Mouse (Mus musculus): ENCODE data around the gene Usp25. TPM values are rescaled to one million over a fixed set of nuclear protein-coding genes. Genes with fewer than 3 reads are reported as not detected.

The Usp25 gene
- total RNA-seq, 1 experiment: 8.6 TPM

DNA sequence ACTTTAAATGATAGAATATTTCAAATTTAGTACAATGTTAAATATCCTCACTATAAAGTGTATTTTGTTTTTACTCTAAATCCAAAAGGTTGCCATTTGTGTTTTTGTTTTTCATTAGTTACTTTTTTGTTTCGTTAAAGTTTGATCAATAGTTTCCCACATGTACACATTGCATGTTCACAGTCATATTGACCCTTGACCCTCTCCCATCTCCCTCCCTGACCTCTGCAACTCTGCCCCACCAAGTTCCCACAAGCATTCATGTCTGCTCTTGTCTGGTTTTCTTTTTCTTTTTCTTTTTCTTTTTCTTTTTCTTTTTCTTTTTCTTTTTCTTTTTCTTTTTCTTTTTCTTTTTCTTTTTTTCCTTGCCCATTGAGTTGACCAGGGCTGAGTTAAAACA lies 97.8 kb downstream of the Usp25 start:
- Histone ChIP-seq H3K4me1 (ENCODE audit: control insufficient read depth in 2 of 2, insufficient read depth in 2 of 2, low read length in 2 of 2, poor library complexity in 1 of 2) (no peaks in the 10 kb centered on the region), H3K4me3 (ENCODE audit: insufficient read depth in 1 of 2, low read depth in 1 of 2, low read length in 2 of 2, poor library complexity in 1 of 2, severe bottlenecking in 1 of 2) (no peak overlapping the region), H3K27ac (ENCODE audit: insufficient read depth, low read depth, low read length, poor library complexity, severe bottlenecking) (no peak overlapping the region), H3K9me3 (ENCODE audit: control insufficient read depth, insufficient read depth, low read depth, low read length) (no peaks in the 10 kb centered on the region), H3K36me3 (ENCODE audit: control insufficient read depth, insufficient read depth, low read length, poor library complexity, severe bottlenecking) (no peaks in the 10 kb centered on the region), H3K9ac (ENCODE audit: insufficient read depth, low read depth, low read length, poor library complexity, severe bottlenecking) (no peak overlapping the region)
- in situ Hi-C loops (cut with MboI; ENCODE audit: low sequenced_read_pairs in 2 of 2, unreplicated experiment in 2 of 2): no loop called here
- no peak for DNase-seq (ENCODE audit: low read depth, low spot score)
- TF ChIP-seq HCFC1 (IDR thresholded peaks at IDR 0.05; ENCODE audit: borderline replicate concordance, insufficient read depth, low read length): no peak
- TF ChIP-seq ZC3H11A (IDR thresholded peaks at IDR 0.05; ENCODE audit: borderline replicate concordance, low read depth, low read length): no peak
- TF ChIP-seq ZNF384 (IDR thresholded peaks at IDR 0.05; ENCODE audit: low read depth, low read length): no peak
- no peak for TF ChIP-seq CHD2 (IDR thresholded peaks at IDR 0.05; ENCODE audit: low read depth, low read length)
- no peak for TF ChIP-seq MAFK (IDR thresholded peaks at IDR 0.05; ENCODE audit: insufficient read depth, low read depth, low read length)

DNA sequence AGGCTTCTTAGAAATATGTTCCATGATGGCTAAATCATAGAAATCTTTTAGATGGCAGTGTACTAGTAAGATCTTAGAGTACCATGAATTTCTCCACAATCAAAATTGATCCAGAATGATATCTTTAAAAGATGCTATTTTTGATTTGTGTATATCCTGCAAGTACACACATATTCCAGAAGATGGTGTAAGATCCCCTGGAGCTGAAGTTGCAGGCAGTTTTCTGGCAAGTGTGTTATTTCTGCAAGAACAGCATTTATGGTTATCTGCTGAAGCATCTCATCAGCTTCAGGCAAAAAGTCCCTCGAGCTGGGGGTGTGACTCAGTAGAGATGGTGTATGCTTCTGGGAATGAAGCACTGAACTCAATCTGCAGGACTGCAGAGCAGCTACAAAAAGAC lies 112.4 kb downstream of the Usp25 start:
- Histone ChIP-seq H3K4me3 (ENCODE audit: insufficient read depth in 1 of 2, low read depth in 1 of 2, low read length in 2 of 2, poor library complexity in 1 of 2, severe bottlenecking in 1 of 2) (no peak overlapping the region), H3K9me3 (ENCODE audit: control insufficient read depth, insufficient read depth, low read depth, low read length) (no peaks in the 10 kb centered on the region), H3K4me1 (ENCODE audit: control insufficient read depth in 2 of 2, insufficient read depth in 2 of 2, low read length in 2 of 2, poor library complexity in 1 of 2) (no peaks in the 10 kb centered on the region), H3K36me3 (ENCODE audit: control insufficient read depth, insufficient read depth, low read length, poor library complexity, severe bottlenecking) (no peaks in the 10 kb centered on the region), H3K27ac (ENCODE audit: insufficient read depth, low read depth, low read length, poor library complexity, severe bottlenecking) (no peak overlapping the region), H3K9ac (ENCODE audit: insufficient read depth, low read depth, low read length, poor library complexity, severe bottlenecking) (no peak overlapping the region)
- no peak for TF ChIP-seq HCFC1 (IDR thresholded peaks at IDR 0.05; ENCODE audit: borderline replicate concordance, insufficient read depth, low read length)
- TF ChIP-seq CHD2 (IDR thresholded peaks at IDR 0.05; ENCODE audit: low read depth, low read length): no peak
- TF ChIP-seq ZC3H11A (IDR thresholded peaks at IDR 0.05; ENCODE audit: borderline replicate concordance, low read depth, low read length): no peak
- TF ChIP-seq MAFK (IDR thresholded peaks at IDR 0.05; ENCODE audit: insufficient read depth, low read depth, low read length): no peak
- TF ChIP-seq ZNF384 (IDR thresholded peaks at IDR 0.05; ENCODE audit: low read depth, low read length): no peak
- in situ Hi-C loops (cut with MboI; ENCODE audit: low sequenced_read_pairs in 2 of 2, unreplicated experiment in 2 of 2): no loop called here
- no peak for DNase-seq (ENCODE audit: low read depth, low spot score)

DNA sequence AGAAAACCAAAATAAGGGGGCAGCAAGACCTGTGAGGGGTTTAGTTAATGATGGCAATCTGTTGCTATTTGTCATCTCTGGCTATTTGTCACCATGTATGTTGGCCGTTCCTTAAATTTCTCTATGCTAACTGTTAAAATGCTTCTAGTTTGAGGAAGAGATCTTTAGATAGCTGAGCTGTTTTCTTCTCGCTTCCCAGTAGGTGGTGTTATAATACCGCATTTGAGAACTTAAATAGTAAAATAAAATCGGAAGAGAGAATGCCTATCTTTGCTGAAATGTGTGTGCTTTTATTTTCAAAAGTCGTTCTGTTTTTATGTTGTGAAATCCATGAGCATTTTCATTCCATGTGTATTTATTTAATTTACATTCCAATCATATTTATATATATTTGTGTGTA lies 115.2 kb downstream of the Usp25 start:
- TF ChIP-seq CHD2 (IDR thresholded peaks at IDR 0.05; ENCODE audit: low read depth, low read length): no peak
- TF ChIP-seq HCFC1 (IDR thresholded peaks at IDR 0.05; ENCODE audit: borderline replicate concordance, insufficient read depth, low read length): no peak
- TF ChIP-seq ZNF384 (IDR thresholded peaks at IDR 0.05; ENCODE audit: low read depth, low read length): no peak
- TF ChIP-seq ZC3H11A (IDR thresholded peaks at IDR 0.05; ENCODE audit: borderline replicate concordance, low read depth, low read length): no peak
- no peak for TF ChIP-seq MAFK (IDR thresholded peaks at IDR 0.05; ENCODE audit: insufficient read depth, low read depth, low read length)
- Histone ChIP-seq H3K9me3 (ENCODE audit: control insufficient read depth, insufficient read depth, low read depth, low read length) (no peaks in the 10 kb centered on the region), H3K27ac (ENCODE audit: insufficient read depth, low read depth, low read length, poor library complexity, severe bottlenecking) (no peak overlapping the region), H3K4me1 (ENCODE audit: control insufficient read depth in 2 of 2, insufficient read depth in 2 of 2, low read length in 2 of 2, poor library complexity in 1 of 2) (no peaks in the 10 kb centered on the region), H3K4me3 (ENCODE audit: insufficient read depth in 1 of 2, low read depth in 1 of 2, low read length in 2 of 2, poor library complexity in 1 of 2, severe bottlenecking in 1 of 2) (no peak overlapping the region), H3K36me3 (ENCODE audit: control insufficient read depth, insufficient read depth, low read length, poor library complexity, severe bottlenecking) (no peaks in the 10 kb centered on the region), H3K9ac (ENCODE audit: insufficient read depth, low read depth, low read length, poor library complexity, severe bottlenecking) (no peak overlapping the region)
- in situ Hi-C loops (cut with MboI; ENCODE audit: low sequenced_read_pairs in 2 of 2, unreplicated experiment in 2 of 2): no loop called here
- no peak for DNase-seq (ENCODE audit: low read depth, low spot score)

DNA sequence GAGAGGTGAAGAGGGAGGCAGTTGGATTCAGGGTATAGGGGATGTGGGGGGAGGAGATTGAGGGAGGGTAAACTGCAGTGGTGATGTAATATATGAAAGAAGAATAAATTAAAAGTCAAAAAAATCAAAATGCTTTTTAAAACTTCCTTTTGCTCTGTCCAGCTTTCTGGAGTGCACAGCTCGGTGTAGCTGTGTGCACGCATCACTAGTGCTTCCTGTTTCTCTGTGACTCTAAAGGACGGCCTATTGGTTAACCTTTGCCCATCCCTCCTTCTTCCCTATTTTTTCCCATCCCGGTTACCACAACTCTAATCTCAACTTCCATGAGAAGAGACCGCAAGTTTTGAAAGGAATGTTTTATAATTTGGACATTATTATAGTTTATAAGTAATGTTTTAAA lies 119.5 kb downstream of the Usp25 start:
- H3K4me1 ChIP-seq (ENCODE audit: control insufficient read depth in 2 of 2, insufficient read depth in 2 of 2, low read length in 2 of 2, poor library complexity in 1 of 2): no peaks in the 10 kb centered on the region
- H3K9ac ChIP-seq (ENCODE audit: insufficient read depth, low read depth, low read length, poor library complexity, severe bottlenecking): no peak overlapping the region
- no peak overlapping the region for H3K27ac ChIP-seq (ENCODE audit: insufficient read depth, low read depth, low read length, poor library complexity, severe bottlenecking)
- H3K9me3 ChIP-seq (ENCODE audit: control insufficient read depth, insufficient read depth, low read depth, low read length): no peaks in the 10 kb centered on the region
- no peak for DNase-seq (ENCODE audit: low read depth, low spot score)
- no peaks in the 10 kb centered on the region for H3K36me3 ChIP-seq (ENCODE audit: control insufficient read depth, insufficient read depth, low read length, poor library complexity, severe bottlenecking)
- in situ Hi-C loops (cut with MboI; ENCODE audit: low sequenced_read_pairs in 2 of 2, unreplicated experiment in 2 of 2): no loop called here
- H3K4me3 ChIP-seq (ENCODE audit: insufficient read depth in 1 of 2, low read depth in 1 of 2, low read length in 2 of 2, poor library complexity in 1 of 2, severe bottlenecking in 1 of 2): no peak overlapping the region
- TF ChIP-seq CHD2 (IDR thresholded peaks at IDR 0.05; ENCODE audit: low read depth, low read length): no peak

DNA sequence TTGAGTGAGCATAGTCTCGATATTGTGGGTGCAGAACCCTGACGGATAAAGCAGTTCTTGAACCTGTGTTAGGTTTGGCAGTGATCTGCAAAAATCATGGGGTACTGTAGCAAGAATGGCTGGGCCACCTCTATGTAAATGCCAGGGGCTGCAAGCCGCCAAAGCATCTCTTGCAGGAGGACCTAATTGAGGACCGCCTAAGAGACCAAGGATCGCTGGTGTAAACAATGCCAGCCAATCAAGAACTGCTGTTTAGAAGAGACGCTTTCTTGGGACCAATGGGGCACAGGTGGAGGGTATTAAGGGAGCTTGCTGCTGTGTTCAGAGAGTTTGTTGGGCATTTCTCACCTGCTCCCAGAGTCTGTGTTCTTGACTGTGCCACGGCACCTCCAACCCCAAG lies 127.1 kb downstream of the Usp25 start:
- TF ChIP-seq CHD2 (IDR thresholded peaks at IDR 0.05; ENCODE audit: low read depth, low read length) (no peak), MAFK (IDR thresholded peaks at IDR 0.05; ENCODE audit: insufficient read depth, low read depth, low read length) (no peak), ZNF384 (IDR thresholded peaks at IDR 0.05; ENCODE audit: low read depth, low read length) (no peak), ZC3H11A (IDR thresholded peaks at IDR 0.05; ENCODE audit: borderline replicate concordance, low read depth, low read length) (no peak), HCFC1 (IDR thresholded peaks at IDR 0.05; ENCODE audit: borderline replicate concordance, insufficient read depth, low read length) (no peak)
- Histone ChIP-seq H3K9me3 (ENCODE audit: control insufficient read depth, insufficient read depth, low read depth, low read length) (no peaks in the 10 kb centered on the region), H3K4me3 (ENCODE audit: insufficient read depth in 1 of 2, low read depth in 1 of 2, low read length in 2 of 2, poor library complexity in 1 of 2, severe bottlenecking in 1 of 2) (peak overlapping the region in 1 of 2 experiments; percentile 34; a peak in 2 of 4 replicates), H3K36me3 (ENCODE audit: control insufficient read depth, insufficient read depth, low read length, poor library complexity, severe bottlenecking) (no peaks in the 10 kb centered on the region), H3K4me1 (ENCODE audit: control insufficient read depth in 2 of 2, insufficient read depth in 2 of 2, low read length in 2 of 2, poor library complexity in 1 of 2) (no peaks in the 10 kb centered on the region), H3K9ac (ENCODE audit: insufficient read depth, low read depth, low read length, poor library complexity, severe bottlenecking) (no peak overlapping the region), H3K27ac (ENCODE audit: insufficient read depth, low read depth, low read length, poor library complexity, severe bottlenecking) (no peak overlapping the region)
- in situ Hi-C loops (cut with MboI; ENCODE audit: low sequenced_read_pairs in 2 of 2, unreplicated experiment in 2 of 2): no loop called here
- DNase-seq (ENCODE audit: low read depth, low spot score): peak; percentile 15
